Mouse (Mus musculus) CD4-positive, CD25-positive, alpha-beta regulatory T cell, adult 4 months (primary cell): ENCODE results near the gene Rab4b. TPM values are rescaled to one million over a fixed set of nuclear protein-coding genes. Genes with fewer than 3 reads are reported as not detected.
A peak's percentile ranks its signal among the peaks of the same experiment; 100 is the strongest.

ENCODE experiments used
- ATAC-seq: one replicate; pipeline ENCODE4 v1.8.0; 2017
- polyA plus RNA-seq, 2 experiments: library from polyadenylated mRNA; unstranded; fragments of 100-300 nt; shearing (Covaris generic); gene quantifications; one replicate each; pipeline ENCODE4 v1.2.1; 2017

The Rab4b gene
- 100 to 1,000 TPM; 118 to 144 TPM for polyA plus RNA-seq

DNA sequence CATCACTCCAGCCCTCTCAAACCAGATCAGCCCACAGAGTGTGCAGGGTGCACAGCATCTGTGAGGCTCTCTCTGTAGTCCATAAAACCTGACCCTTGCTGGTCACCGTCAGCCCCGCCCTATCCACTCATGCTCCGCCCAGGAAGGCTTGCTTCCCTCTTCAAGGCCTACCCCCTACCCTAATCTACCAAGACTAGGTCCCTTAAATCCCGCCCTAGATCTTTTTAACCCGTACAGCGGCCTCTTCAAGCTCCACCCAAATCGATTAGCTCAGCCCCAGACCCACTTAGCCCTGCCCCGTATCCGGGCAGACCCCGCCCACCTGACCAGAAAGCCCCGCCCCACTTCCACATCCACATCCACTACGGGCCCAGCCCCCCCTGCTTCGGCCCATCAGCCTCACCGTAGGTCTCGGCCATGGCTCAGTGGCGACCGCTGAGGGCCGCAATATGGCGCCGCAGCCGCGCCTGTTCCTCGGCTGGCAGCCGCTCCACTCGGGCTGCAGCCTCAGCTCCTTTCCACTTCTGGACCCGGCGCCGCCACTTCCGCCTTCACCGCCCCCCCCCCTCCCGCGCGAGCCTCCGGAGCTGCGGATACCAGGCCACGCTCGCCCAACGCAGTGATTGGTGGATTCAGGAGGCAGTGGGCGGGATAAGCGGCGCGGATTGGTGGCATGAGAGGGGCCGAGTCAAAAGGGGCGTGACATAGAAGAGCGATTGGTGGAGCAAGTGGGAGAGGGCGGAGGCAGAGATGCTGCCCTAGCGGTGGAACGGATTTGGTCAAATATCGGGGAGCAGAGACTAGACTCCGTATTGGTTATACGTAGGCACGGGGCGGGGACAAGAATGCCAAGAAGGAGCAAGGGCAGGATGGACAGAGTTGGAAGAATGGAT, at the start of gene Rab4b:
Gene Rab4b (minus strand): TSS at position 573 of the 893 bp plus-strand sequence.
- peak; percentile 95 for ATAC-seq

GRCm38 (mm10) chr7:27228281-27228821, 49.7 kb upstream of the Rab4b start, which contains the start of gene Itpkc:
Gene Itpkc, minus strand, starts transcription at chr7:27228661.
- ATAC-seq: peak; percentile 87

GRCm38 (mm10) chr7:27227676-27228075, 49.0 kb upstream of the Rab4b start:
- no peak for ATAC-seq

DNA sequence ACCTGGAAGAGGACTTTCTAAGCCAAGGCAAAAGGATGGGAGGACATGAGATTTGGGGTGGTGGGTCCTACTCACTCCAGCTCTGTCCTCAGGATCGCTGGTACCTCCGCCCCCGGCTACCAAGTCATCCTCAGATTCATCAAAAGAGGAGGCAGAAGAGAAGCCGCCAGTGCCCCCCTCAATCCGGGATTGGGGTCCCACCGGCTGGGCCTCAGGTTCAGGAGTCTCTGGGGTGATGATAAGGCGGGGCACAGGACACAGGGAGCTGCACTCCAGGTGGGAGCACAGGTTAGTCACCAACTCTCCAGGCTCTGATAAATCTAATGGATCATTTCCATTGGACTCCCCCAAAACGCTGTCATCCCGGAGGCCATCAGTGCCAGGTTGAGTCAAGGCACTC, 48.6 kb upstream of the Rab4b start:
- no peak for ATAC-seq

- ATAC-seq: no peak
Observed at GRCm38 (mm10) chr7:27224877-27225575, 46.3 kb upstream of the Rab4b start.

DNA sequence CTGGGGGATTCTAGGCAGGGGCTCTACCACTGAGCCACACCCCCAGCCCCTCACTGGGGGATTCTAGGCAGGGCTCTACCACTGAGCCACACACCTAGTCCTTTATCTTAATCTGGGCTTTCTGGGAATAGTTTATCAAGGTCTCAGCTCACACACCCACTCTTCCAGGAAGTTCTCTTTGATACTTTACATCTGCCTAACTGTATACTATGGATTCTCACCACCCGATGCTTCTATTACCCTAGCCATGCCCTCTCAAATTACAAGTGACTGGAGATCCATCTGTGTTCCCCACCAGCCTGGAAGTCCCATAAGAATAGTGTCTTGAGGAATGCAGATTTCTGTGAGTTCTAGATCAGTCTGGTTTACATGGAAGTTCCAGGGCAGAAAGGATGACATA, 43.8 kb upstream of the Rab4b start:
- ATAC-seq: no peak

GRCm38 (mm10) chr7:27221939-27222338, 43.2 kb upstream of the Rab4b start:
- no peak for ATAC-seq

DNA sequence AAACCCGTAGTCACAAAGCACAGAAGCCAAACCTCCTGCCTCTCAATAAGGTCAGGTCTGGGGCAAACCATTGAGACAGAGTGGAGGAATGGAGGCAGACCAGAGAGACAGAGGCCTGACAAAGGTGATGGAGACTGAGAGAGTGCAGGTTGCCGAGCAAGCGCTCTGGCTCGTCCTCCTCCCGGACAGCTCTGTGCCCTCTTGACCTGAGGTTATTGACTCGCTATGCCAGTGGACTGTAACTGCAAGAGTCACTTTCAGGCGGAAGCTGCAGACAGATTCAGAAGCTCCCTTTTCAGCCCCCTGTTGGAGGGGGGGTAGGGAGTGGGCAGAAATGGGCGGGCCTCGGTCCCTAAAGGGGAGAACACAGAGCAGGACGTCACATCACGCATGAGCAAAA, 41.2 kb upstream of the Rab4b start:
- no peak for ATAC-seq

- no peak for ATAC-seq
Observed at GRCm38 (mm10) chr7:27218586-27218985, 39.9 kb upstream of the Rab4b start.

GRCm38 (mm10) chr7:27212626-27213025, 33.9 kb upstream of the Rab4b start:
- no peak for ATAC-seq

DNA sequence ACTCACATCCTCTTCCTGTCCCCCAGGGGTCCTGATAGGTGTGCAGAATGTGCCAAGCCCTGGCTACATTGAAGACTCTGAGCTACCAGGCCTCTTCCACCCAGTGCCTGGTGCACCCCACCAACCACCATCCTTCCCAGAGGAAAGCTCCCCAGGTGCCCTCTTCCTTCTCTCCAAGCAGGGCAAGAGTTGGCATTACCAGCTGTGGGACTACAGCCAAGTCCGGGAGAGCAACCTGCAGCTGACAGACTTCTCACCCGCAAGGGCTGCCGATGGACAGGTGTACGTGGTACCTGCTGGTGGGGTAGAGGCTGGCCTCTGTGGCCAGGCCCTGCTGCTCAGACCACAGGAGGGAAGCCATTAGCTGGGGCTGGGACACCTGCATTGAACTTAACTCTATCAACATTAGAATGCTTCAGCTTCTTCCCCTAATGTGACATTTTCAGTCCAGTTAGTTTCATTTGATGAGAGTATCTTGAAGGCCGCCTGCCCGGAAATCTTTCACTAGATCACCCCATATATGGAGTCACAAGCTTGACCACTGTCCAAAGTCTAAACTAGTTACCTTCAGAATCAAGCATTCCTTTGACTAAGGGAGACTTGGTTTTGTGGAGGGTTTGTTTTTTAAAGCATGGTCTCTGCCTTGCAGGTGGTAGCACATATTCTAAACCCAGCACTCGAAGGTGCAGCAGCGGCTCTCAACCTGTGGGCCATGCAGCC, 25.2 kb upstream of the Rab4b start:
- no peak for ATAC-seq

DNA sequence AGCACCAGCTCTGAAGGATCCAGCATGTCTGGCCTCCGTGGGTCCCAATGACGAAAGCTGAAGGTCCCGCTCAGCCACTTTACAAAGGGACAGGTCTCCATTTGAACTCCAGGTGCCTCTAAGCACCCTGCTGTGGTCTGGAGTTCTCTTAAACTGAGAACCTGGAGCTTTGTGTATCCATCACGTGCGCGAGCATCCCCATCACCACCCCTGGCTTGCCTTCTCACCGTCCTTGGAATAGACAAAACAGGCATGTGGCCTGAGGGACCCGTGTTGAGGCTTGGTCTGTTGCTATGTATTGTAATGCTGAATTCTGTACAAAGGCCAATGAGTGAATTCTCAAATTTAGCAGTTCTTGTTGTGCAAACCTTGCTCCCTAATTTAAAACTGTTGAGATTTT, 20.1 kb upstream of the Rab4b start:
- ATAC-seq: no peak

DNA sequence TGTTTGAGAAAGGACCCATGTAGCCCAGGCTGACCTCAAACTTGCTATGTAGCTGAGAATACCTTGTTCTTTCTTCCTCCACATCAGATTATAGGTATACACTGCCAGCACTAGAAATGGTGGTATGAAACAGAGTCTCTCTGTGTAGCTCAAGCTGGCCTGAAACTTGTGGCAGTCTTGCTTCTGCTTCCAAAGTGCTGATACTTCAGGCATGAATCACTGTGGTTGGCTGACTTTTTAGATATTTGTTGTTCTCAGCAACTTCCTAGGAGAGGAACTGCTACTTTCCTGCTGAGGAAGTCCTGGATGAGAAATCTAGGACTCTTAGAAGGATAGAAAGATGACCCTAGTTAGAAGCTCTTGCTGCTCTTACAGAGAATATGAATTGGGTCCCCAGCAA, 19.7 kb upstream of the Rab4b start:
- ATAC-seq: no peak

DNA sequence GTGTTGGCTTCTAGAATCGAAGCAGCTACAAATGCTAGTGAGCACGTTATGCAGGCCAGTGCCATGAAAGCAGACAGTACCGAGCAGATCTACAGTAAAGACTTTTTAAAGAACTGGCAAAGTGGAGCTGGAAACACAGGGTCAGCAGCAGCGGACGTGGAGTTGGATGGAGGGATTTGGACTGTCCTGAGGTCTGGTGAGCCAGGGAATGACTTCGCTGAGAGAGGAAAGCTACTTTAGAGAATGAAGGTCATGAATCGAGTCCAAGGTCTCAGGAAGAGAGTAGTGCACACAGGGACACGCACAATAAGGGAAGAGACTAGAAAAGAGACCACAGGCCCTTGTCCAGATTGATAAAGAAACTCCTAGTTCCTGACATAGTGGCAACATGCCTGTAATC, 18.9 kb upstream of the Rab4b start:
- no peak for ATAC-seq

- no peak for ATAC-seq
Observed at GRCm38 (mm10) chr7:27197136-27197535, 18.4 kb upstream of the Rab4b start.

DNA sequence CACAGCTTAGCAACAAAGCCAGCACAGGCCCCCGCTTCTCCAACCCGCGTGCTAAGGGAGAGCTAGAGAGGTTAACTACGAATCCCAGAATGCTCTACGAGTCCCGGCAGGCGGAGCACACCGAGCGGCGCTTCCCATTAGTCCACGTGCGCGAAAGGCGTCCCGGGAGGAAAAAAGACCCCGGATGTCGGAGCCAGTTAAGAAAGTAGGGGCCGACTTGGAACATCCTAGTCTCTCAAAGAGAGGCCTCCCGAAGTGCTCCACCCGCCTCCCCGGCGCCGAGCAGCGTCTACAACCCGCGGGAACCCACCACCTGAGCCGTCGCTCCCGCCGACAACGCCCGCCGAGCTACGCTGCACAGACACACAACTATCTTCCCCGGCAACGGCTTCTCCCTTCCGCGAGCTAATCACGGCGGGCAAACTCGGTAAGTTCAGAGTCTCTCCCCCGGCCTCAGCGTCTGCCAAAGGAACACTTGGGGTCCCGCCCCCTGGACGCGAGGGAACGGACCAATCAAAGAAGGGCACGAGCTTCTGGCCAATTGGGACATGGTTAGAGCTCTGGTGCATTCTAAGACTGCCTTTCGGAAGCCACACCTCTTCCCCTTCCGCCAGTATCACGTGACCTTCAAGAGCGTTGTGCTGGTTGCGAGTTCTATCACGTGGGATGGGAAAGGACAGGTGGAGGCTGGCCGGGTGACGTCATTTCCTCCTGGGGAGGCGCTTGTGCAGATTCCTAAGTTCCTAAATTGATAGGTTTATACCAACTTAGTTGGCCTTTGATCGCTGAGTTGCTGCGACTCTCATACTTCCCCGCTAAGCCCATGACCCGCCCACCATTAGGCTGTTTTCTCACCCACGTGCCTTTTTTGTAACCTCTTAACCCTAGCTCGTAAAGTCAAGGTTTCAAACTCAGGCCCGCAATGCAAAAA, 17.2 kb upstream of the Rab4b start, which contains the start of the genes BC024978 and Snrpa:
Gene BC024978 (plus strand): TSS at position 101 of the 931 bp plus-strand sequence.
Gene Snrpa (minus strand): TSS at position 591 of the 931 bp plus-strand sequence.
- ATAC-seq: peak; percentile 93

- no peak for ATAC-seq
Observed at GRCm38 (mm10) chr7:27193731-27194130, 15.0 kb upstream of the Rab4b start.

GRCm38 (mm10) chr7:27192434-27192833, 13.7 kb upstream of the Rab4b start:
- no peak for ATAC-seq

DNA sequence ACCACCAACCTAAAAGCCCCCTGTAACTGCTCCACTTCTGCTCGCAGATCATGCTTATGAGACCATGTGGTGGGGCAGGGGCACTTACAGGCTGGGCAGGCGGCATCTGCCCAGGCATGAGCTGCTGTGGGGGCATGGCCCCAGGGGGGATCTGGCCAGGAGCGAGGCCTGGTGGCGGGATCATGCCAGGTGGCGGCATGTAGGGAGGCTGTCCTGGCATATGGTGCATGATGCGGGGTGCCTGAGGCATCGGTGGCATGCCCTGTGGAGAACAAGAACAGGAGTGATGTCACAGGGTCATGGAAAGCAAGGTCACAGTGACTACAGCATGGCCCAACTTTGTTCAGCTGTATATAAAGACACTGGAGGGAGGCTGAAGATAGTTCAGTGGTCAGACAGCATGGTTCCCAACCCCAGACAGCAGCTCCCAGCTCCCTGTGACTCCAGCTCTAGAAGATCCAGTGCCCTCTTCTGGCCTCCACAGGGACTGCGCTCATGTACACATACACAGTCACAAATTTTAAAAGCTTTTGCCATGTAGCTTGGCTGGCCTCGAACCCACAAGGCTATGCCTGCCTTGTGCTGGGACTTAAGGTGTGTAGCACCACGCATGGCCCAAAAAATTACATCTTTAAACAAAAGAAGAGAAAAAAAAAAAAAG, 10.7 kb upstream of the Rab4b start:
- ATAC-seq: no peak

DNA sequence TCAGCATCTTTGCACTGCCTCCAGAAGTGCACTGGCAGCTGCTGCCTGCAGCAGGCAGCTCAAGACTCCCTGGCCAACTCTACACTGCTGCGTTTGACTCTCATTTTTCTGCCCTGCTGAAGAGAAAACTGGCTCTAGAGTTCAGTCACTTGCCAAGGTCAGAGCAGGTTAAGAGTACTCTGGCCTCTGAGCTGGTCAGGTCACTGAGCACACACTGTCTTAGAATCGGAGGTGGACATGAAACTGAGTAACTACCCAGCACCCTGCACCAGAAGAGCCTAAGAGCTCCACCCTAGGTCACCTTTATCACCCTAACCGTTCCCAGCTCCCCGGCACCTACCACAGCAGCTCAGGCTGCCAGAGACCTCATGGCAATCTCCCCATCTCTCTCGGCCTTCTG, 7.3 kb upstream of the Rab4b start:
- ATAC-seq: no peak

- peak; percentile 47 for ATAC-seq
Observed at GRCm38 (mm10) chr7:27184964-27185363, 6.3 kb upstream of the Rab4b start.
